Mouse (Mus musculus) bone marrow macrophage, adult 2 months (primary cell): ENCODE results near the gene Tead4.

ENCODE experiments used
- CTCF ChIP-seq: IDR thresholded peaks from 2 replicates; pipeline ENCODE4 v1.5.1; 2012; ENCODE audit warnings: low read depth, mild to moderate bottlenecking, low read length, moderate library complexity
- POLR2A ChIP-seq: IDR thresholded peaks from 2 replicates; pipeline ENCODE4 v1.6.1; 2012; ENCODE audit warnings: mild to moderate bottlenecking, low read depth, low read length, borderline replicate concordance

DNA sequence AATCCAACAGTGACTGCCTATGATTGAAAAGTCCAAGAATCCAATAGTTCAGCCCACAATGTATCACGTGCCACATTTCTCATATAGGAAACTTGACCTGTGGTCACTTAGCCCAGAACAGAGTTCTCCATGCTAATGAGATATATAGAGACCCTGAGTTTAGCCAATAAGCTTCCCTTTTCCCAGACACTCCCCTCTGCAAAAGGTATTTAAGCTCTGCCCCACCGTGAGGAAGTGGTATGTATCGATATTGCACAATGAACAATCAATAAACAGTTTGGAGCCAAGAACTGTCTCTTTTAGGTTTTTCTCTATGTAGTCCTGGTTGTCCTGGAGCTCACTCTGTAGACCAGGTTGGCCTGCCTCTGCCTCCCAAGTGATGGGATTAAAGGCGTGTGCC, 4.2 kb upstream of the Tead4 start:
- no peak for TF ChIP-seq POLR2A
- TF ChIP-seq CTCF: no peak
